Mouse (Mus musculus): Measurements from ENCODE around the gene Fis1. TPM values are rescaled to one million over a fixed set of nuclear protein-coding genes. Genes with fewer than 3 reads are reported as not detected.
"Not testable (repeated sequence)": the region's sequence is repeated elsewhere in the genome, so short reads cannot be mapped to it uniquely, and the experiment has no call there.

Gene Fis1
- polyA plus RNA-seq, 1 experiment from 2014 or later, result 280 TPM

GRCm38 (mm10) chr5:136940845-136941560 is 12.1 kb upstream of the Fis1 start:
- no peaks in the 10 kb centered on the region for H3K27me3 ChIP-seq
- ATAC-seq (no peak), DNase-seq (ENCODE audit: low read depth, low spot score) (no peak)
- ChIA-PET CTCF (no interaction called here), POLR2A (no interaction called here)
- no peak for TF ChIP-seq CTCF (IDR thresholded peaks at IDR 0.05)
- in situ Hi-C loops (cut with MboI; ENCODE audit: low pct_unique_long_range_greater_than_20kb), result no loop called here

- in situ Hi-C loops (cut with MboI; ENCODE audit: low pct_unique_long_range_greater_than_20kb), result no loop called here
- no peaks in the 10 kb centered on the region for H3K27me3 ChIP-seq
- POLR2A ChIA-PET, result interaction anchor here (0.7 to 1.0 kb wide), 2 partner anchors 11 to 63 kb away, joined by 3 to 5 read pairs; no protein-coding TSS in a partner anchor
- no peak for TF ChIP-seq CTCF (IDR thresholded peaks at IDR 0.05)
- CTCF ChIA-PET, result interaction anchor here (1.0 to 1.1 kb wide), 2 partner anchors 8 to 10 kb away, joined by 4 to 5 read pairs; no protein-coding TSS in a partner anchor
- ATAC-seq (no peak), DNase-seq (ENCODE audit: low read depth, low spot score) (no peak)
Observed at GRCm38 (mm10) chr5:136942781-136943180, 10.3 kb upstream of the Fis1 start.

- no peak for TF ChIP-seq CTCF (IDR thresholded peaks at IDR 0.05)
- ChIA-PET CTCF (no interaction called here), POLR2A (no interaction called here)
- in situ Hi-C loops (cut with MboI; ENCODE audit: low pct_unique_long_range_greater_than_20kb), result no loop called here
- no peaks in the 10 kb centered on the region for H3K27me3 ChIP-seq
- no peak for DNase-seq (ENCODE audit: low read depth, low spot score)
- ATAC-seq, result no peak
Observed at GRCm38 (mm10) chr5:136943382-136943781, 9.7 kb upstream of the Fis1 start.

GRCm38 (mm10) chr5:136945084-136945483 is 8.0 kb upstream of the Fis1 start:
- ChIA-PET CTCF (no interaction called here), POLR2A (interaction anchor here (1.0 kb wide), 1 partner anchor 18 kb away, joined by 4 read pairs; no protein-coding TSS in a partner anchor)
- ATAC-seq (no peak), DNase-seq (ENCODE audit: low read depth, low spot score) (no peak)
- TF ChIP-seq CTCF (IDR thresholded peaks at IDR 0.05), result no peak
- no peaks in the 10 kb centered on the region for H3K27me3 ChIP-seq
- in situ Hi-C loops (cut with MboI; ENCODE audit: low pct_unique_long_range_greater_than_20kb), result no loop called here

GRCm38 (mm10) chr5:136947874-136948273 is 5.2 kb upstream of the Fis1 start:
- POLR2A ChIA-PET, result interaction anchor here (1.1 kb wide), 1 partner anchor 14 kb away, joined by 4 read pairs; no protein-coding TSS in a partner anchor
- ATAC-seq (no peak), DNase-seq (ENCODE audit: low read depth, low spot score) (no peak)
- CTCF ChIA-PET, result interaction anchor here (1.3 kb wide), 1 partner anchor 18 kb away, joined by 3 read pairs; no protein-coding TSS in a partner anchor
- in situ Hi-C loops (cut with MboI; ENCODE audit: low pct_unique_long_range_greater_than_20kb), result no loop called here
- TF ChIP-seq CTCF (IDR thresholded peaks at IDR 0.05), result no peak
- H3K27me3 ChIP-seq, result no peaks in the 10 kb centered on the region

- ATAC-seq; in situ Hi-C loops (cut with MboI; ENCODE audit: low pct_unique_long_range_greater_than_20kb); DNase-seq (ENCODE audit: low read depth, low spot score); H3K27me3 ChIP-seq; POLR2A ChIA-PET: not testable (repeated sequence)
- CTCF ChIA-PET, result interaction anchor here (1.8 to 6.1 kb wide), 2 partner anchors 12 to 14 kb away, joined by 6 to 37 read pairs; no protein-coding TSS in a partner anchor
Observed at GRCm38 (mm10) chr5:136949551-136950336, 3.3 kb upstream of the Fis1 start.

GRCm38 (mm10) chr5:136950521-136950920 is 2.6 kb upstream of the Fis1 start:
- ATAC-seq, result no peak
- in situ Hi-C loops (cut with MboI; ENCODE audit: low pct_unique_long_range_greater_than_20kb), result no loop called here
- no peak for DNase-seq (ENCODE audit: low read depth, low spot score)
- no peak for TF ChIP-seq CTCF (IDR thresholded peaks at IDR 0.05)
- H3K27me3 ChIP-seq, result no peaks in the 10 kb centered on the region
- CTCF ChIA-PET, result interaction anchor here (1.1 to 6.1 kb wide), 3 partner anchors 8 to 15 kb away, joined by 5 to 37 read pairs (median 6); no protein-coding TSS in a partner anchor
- POLR2A ChIA-PET, result no interaction called here

- in situ Hi-C loops (cut with MboI; ENCODE audit: low pct_unique_long_range_greater_than_20kb), result no loop called here
- CTCF ChIA-PET, result interaction anchor here (3.4 to 6.1 kb wide), 2 partner anchors 10 to 15 kb away, joined by 13 to 37 read pairs; no protein-coding TSS in a partner anchor
- POLR2A ChIA-PET, result interaction anchor here (1.9 to 3.2 kb wide), 2 partner anchors 10 to 18 kb away, joined by 4 to 15 read pairs; no protein-coding TSS in a partner anchor
Observed at GRCm38 (mm10) chr5:136952153-136952552, 922 bp upstream of the Fis1 start.

GRCm38 (mm10) chr5:136953440-136953951 is 421 bp downstream of the Fis1 start:
- ChIA-PET POLR2A (interaction anchor here (0.5 to 3.2 kb wide), 8 partner anchors 9 to 959 kb away, joined by 3 to 15 read pairs (median 4); no protein-coding TSS in a partner anchor), CTCF (interaction anchor here (0.9 to 6.1 kb wide), 5 partner anchors 9 to 17 kb away, joined by 3 to 37 read pairs (median 9); partner anchors contain the start of gene Cldn15)
- DNase-seq (ENCODE audit: low read depth, low spot score), result no peak
- no peak for TF ChIP-seq CTCF (IDR thresholded peaks at IDR 0.05)
- ATAC-seq, result peak; percentile 14
- no peaks in the 10 kb centered on the region for H3K27me3 ChIP-seq
- in situ Hi-C loops (cut with MboI; ENCODE audit: low pct_unique_long_range_greater_than_20kb), result no loop called here

More at GRCm38 (mm10) chr5:136952153-136952552, 922 bp upstream of the Fis1 start:
- ATAC-seq (no peak), DNase-seq (ENCODE audit: low read depth, low spot score) (no peak)
- H3K27me3 ChIP-seq, result no peaks in the 10 kb centered on the region
- no peak for TF ChIP-seq CTCF (IDR thresholded peaks at IDR 0.05)

- in situ Hi-C loops (cut with MboI; ENCODE audit: low pct_unique_long_range_greater_than_20kb), result no loop called here
- no peak for TF ChIP-seq CTCF (IDR thresholded peaks at IDR 0.05)
- no peaks in the 10 kb centered on the region for H3K27me3 ChIP-seq
- POLR2A ChIA-PET, result no interaction called here
- ATAC-seq (no peak), DNase-seq (ENCODE audit: low read depth, low spot score) (no peak)
- CTCF ChIA-PET, result interaction anchor here (1.1 kb wide), 1 partner anchor 39 kb away, joined by 3 read pairs; no protein-coding TSS in a partner anchor
Observed at GRCm38 (mm10) chr5:136955622-136956021, 2.5 kb downstream of the Fis1 start.
